Mouse (Mus musculus) lung, embryonic 15.5 days (tissue): ENCODE measurements around the gene Ms4a13. TPM values are rescaled to one million over a fixed set of nuclear protein-coding genes. Genes with fewer than 3 reads are reported as not detected.
"Not testable (repeated sequence)": the region's sequence is repeated elsewhere in the genome, so short reads cannot be mapped to it uniquely, and the experiment has no call there.

Experiments
- ATAC-seq: fragments of 200-750 bp; cut with Nextera tagmentation; 2 replicates; pipeline ENCODE4 v1.8.0; 2017; ENCODE audit warnings: moderate number of reproducible peaks, borderline replicate concordance; ENCODE audit not compliant: low FRiP score, low TSS enrichment; ENCODE audit errors: extremely low read depth
- H3K27ac ChIP-seq: fragments of 300-500 bp; sonication (generic); 2 replicates; pipeline ENCODE4 v1.5.1; 2015; ENCODE audit warnings: moderate library complexity, mild to moderate bottlenecking, inconsistent platforms
- H3K27me3 ChIP-seq: fragments of 300-500 bp; sonication (generic); 2 replicates; pipeline ENCODE4 v1.6.1; 2015; ENCODE audit warnings: inconsistent platforms
- H3K36me3 ChIP-seq: fragments of 300-500 bp; sonication (generic); 2 replicates; pipeline ENCODE4 v1.6.1; 2015; ENCODE audit warnings: inconsistent platforms
- H3K4me1 ChIP-seq: fragments of 300-500 bp; sonication (generic); 2 replicates; pipeline ENCODE4 v1.6.1; 2015; ENCODE audit warnings: inconsistent platforms
- H3K4me2 ChIP-seq: fragments of 300-500 bp; sonication (generic); 2 replicates; pipeline ENCODE4 v1.6.1; 2015; ENCODE audit warnings: inconsistent platforms, mild to moderate bottlenecking, moderate library complexity
- H3K4me3 ChIP-seq: fragments of 300-500 bp; sonication (generic); 2 replicates; pipeline ENCODE4 v1.5.1; 2015; ENCODE audit warnings: mild to moderate bottlenecking, inconsistent platforms
- H3K9ac ChIP-seq: fragments of 300-500 bp; sonication (generic); 2 replicates; pipeline ENCODE4 v1.6.1; 2015; ENCODE audit warnings: inconsistent platforms
- H3K9me3 ChIP-seq: fragments of 300-500 bp; sonication (generic); 2 replicates; pipeline ENCODE4 v1.6.1; 2016; ENCODE audit warnings: inconsistent platforms
- WGBS: fragments of 180-500 bp; shearing (Covaris S2); methylation state at CpG from one replicate; pipeline ENCODE4 v1.1.7; 2015; 5-methylcytosine and 5-hydroxymethylcytosine counted together
- polyA plus RNA-seq: library from polyadenylated mRNA; unstranded; fragments of >200 nt; fragmentation: Nextera tagmentation; extraction: Ambion mirVana; gene quantifications from 2 replicates; pipeline ENCODE4 v1.2.1, GENCODE M21; 2015

Ms4a13 gene
- polyA plus RNA-seq: not detected in 2 replicates

DNA sequence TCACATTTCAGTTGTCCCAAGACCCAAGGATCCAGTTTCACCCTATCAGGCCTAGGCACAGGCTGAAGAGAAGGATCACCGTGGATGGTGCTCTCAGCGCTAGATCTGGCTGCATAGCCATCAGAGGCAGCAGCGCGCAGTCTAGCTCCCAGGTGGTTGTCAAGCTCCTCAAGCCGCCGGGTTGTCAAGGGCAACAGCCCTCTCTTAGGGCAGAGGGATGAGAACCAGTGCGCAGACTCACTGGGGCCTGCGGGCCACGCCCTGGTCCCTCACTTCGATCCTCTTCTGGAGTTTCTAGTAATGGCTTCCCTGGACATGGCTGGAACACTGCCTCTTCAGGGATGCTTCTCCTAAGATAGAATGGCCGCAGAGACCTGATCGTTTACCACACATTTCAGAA, at the start of gene Ms4a13:
Gene Ms4a13 (minus strand): TSS at position 192 of the 400 bp plus-strand sequence.
- WGBS: 49% methylated on average over 12 of the region's 12 CpGs
- H3K4me2 ChIP-seq: no peak within 1 kb of the TSS
- no peak for ATAC-seq
- H3K27ac ChIP-seq: no peak within 1 kb of the TSS
- no peak within 1 kb of the TSS for H3K4me3 ChIP-seq
- no peaks in the 10 kb centered on the region for H3K36me3 ChIP-seq
- no peak within 1 kb of the TSS for H3K9ac ChIP-seq
- no peaks in the 10 kb centered on the region for H3K9me3 ChIP-seq
- no peaks in the 10 kb centered on the region for H3K4me1 ChIP-seq
- H3K27me3 ChIP-seq: no peaks in the 10 kb centered on the region

- Histone ChIP-seq H3K9me3 (no peaks in the 10 kb centered on the region), H3K27me3 (no peaks in the 10 kb centered on the region), H3K4me2 (no peak overlapping the region), H3K9ac (no peak overlapping the region), H3K4me3 (no peak overlapping the region), H3K27ac (no peak overlapping the region), H3K4me1 (no peaks in the 10 kb centered on the region), H3K36me3 (no peaks in the 10 kb centered on the region)
- no peak for ATAC-seq
These were observed 47.7 kb upstream of the Ms4a13 start for GRCm38 (mm10) chr19:11244230-11244629.

GRCm38 (mm10) chr19:11242560-11242959, 46.0 kb upstream of the Ms4a13 start:
- no peak overlapping the region for H3K9ac ChIP-seq
- no peaks in the 10 kb centered on the region for H3K27me3 ChIP-seq
- H3K27ac ChIP-seq: no peak overlapping the region
- no peak overlapping the region for H3K4me3 ChIP-seq
- H3K36me3 ChIP-seq: no peaks in the 10 kb centered on the region
- no peaks in the 10 kb centered on the region for H3K4me1 ChIP-seq
- no peaks in the 10 kb centered on the region for H3K9me3 ChIP-seq
- H3K4me2 ChIP-seq: no peak overlapping the region
- WGBS: 56% methylated on average over 5 of the region's 5 CpGs
- ATAC-seq: no peak

DNA sequence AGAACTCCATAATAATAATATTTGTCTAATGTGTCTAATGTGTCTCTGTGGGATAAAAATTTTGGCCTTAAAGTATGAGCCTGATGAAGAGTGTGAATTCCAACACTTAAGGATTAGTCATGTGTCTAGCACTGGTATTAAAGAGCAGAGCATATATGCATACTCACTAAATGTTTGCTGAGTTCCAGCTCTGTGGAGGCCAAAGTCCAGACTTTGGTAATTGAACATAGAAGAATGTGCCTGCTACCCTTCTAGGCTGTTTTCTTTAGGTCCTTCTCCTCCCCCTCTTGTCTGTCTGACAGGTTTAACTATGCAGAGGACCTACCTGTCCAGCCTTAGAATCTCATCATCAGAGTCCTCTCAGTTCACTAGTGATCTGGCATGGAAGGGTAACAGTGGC, 39.3 kb upstream of the Ms4a13 start:
- ATAC-seq: no peak
- H3K27me3 ChIP-seq: no peaks in the 10 kb centered on the region
- H3K36me3 ChIP-seq: no peaks in the 10 kb centered on the region
- no peaks in the 10 kb centered on the region for H3K4me1 ChIP-seq
- no peak overlapping the region for H3K9ac ChIP-seq
- no peak overlapping the region for H3K4me3 ChIP-seq
- no peak overlapping the region for H3K27ac ChIP-seq
- no peaks in the 10 kb centered on the region for H3K9me3 ChIP-seq
- H3K4me2 ChIP-seq: no peak overlapping the region

DNA sequence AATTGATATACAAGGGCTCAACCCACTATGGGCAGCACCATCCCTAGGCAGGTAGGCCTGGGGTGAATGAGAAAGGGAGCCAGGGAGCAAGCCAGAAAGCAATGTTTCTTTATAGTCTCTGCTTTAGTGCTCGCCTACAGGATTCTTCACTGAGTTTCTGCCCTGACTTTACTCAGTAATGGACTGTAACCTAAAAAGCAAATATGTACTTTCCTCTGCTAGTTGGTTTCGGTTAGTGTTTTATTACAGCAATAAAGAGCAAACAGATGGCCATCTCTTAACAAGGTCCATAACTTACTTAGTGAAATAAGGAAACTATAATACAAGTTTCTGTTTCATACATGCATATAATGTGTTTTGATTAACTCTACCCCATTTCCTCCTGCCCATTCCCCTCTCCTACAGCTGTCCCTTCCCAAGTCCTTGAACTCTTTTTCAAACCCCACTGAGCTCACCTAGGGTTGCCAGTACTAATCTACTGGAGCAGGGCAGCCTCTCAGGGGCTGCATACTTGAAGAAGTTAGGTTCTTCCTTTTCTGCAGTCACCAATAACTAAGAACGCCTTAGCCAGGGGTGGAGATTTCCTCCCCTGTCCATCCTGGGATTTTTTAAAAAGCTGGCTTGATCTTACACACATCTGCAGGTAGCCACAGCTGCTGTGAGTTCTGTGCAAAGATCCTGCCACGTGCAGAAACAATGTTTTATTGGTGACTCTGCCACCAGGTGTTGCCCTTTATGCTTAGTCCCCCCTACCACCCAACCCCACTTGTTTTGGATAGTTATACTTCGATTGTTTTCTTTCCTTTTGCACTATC, 38.6 kb upstream of the Ms4a13 start:
- 56% methylated on average over 5 of the region's 5 CpGs for WGBS
- ATAC-seq: no peak
- H3K4me3 ChIP-seq: no peak overlapping the region
- no peaks in the 10 kb centered on the region for H3K27me3 ChIP-seq
- no peak overlapping the region for H3K4me2 ChIP-seq
- no peak overlapping the region for H3K27ac ChIP-seq
- H3K9ac ChIP-seq: no peak overlapping the region
- no peaks in the 10 kb centered on the region for H3K4me1 ChIP-seq
- H3K36me3 ChIP-seq: no peaks in the 10 kb centered on the region
- no peaks in the 10 kb centered on the region for H3K9me3 ChIP-seq

DNA sequence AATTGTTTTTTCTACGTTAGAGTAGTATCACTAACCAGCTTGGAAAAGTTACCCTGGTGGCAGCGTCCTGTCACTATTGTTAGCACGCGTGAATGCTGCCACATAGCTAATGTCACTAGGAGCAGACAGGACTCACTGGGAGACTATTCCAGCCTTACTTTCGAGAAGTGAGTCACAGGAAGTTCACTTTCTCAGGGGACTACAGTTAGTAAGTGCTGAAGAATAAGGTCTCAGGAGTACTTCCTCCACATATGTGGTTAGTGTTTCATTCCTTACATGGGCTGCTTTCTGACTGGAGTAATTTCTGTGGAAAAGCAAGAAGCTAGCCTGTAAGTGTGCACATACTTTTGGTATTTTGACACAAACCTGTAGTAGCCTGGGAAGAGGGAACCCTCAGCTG, 37.7 kb upstream of the Ms4a13 start:
- H3K27me3 ChIP-seq: no peaks in the 10 kb centered on the region
- H3K4me1 ChIP-seq: no peaks in the 10 kb centered on the region
- H3K36me3 ChIP-seq: no peaks in the 10 kb centered on the region
- H3K4me3 ChIP-seq: no peak overlapping the region
- H3K4me2 ChIP-seq: no peak overlapping the region
- H3K9me3 ChIP-seq: no peaks in the 10 kb centered on the region
- no peak for ATAC-seq
- H3K9ac ChIP-seq: no peak overlapping the region
- WGBS: 71% methylated on average over 5 of the region's 5 CpGs
- no peak overlapping the region for H3K27ac ChIP-seq

DNA sequence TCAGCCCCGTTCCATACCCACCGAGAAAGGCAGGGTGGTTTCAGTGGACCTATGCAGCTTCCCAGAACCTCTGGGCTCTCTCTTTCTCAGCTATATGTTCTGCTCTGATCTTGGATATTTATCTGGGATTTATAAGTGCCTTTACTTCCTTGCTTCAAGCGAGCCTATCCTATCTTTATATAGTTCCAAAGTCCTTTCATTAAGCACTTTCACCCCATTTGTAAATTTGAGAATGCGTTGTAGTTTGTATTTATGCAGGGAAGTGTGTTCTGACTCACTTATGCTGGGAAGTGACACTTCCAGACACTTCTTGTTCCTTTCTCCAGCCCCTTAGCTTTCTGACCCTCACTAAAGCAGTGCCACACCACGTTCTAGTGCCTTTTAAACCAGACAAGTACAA, 35.8 kb upstream of the Ms4a13 start, which contains the start of gene Ms4a12:
Gene Ms4a12 (minus strand): TSS at position 101 of the 400 bp plus-strand sequence.
- WGBS: 47% methylated on average over 5 of the region's 5 CpGs
- H3K4me1 ChIP-seq: no peaks in the 10 kb centered on the region
- no peak for ATAC-seq
- no peaks in the 10 kb centered on the region for H3K27me3 ChIP-seq
- no peaks in the 10 kb centered on the region for H3K36me3 ChIP-seq
- H3K9me3 ChIP-seq: no peaks in the 10 kb centered on the region
- H3K4me3 ChIP-seq: no peak within 1 kb of the TSS
- H3K9ac ChIP-seq: no peak within 1 kb of the TSS
- H3K4me2 ChIP-seq: no peak within 1 kb of the TSS
- no peak within 1 kb of the TSS for H3K27ac ChIP-seq

DNA sequence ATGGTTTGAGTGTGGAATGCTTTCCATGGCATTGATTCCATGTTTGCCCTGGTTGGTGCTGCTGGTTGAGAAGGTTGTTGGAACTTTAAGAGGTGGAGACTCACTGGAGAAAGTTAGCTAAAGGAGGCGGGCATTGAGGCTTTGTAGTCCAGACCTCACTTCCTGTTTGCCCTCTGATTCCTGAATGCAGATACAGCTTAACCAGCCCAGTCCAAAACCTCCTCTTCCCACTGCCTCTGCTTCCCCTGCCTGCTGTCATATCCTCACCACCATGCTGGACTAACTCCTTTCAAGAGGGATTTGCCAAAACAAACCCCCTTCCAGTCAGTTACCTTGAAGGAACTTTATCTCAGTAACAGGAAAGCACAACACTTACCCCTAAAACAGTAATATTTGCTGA, 4.0 kb downstream of the Ms4a13 start:
- no peak for ATAC-seq
- no peak overlapping the region for H3K9ac ChIP-seq
- 71% methylated on average over 1 of the region's 1 CpGs for WGBS
- no peaks in the 10 kb centered on the region for H3K9me3 ChIP-seq
- no peak overlapping the region for H3K4me3 ChIP-seq
- no peaks in the 10 kb centered on the region for H3K36me3 ChIP-seq
- H3K4me2 ChIP-seq: no peak overlapping the region
- H3K27me3 ChIP-seq: no peaks in the 10 kb centered on the region
- H3K27ac ChIP-seq: no peak overlapping the region
- no peaks in the 10 kb centered on the region for H3K4me1 ChIP-seq

DNA sequence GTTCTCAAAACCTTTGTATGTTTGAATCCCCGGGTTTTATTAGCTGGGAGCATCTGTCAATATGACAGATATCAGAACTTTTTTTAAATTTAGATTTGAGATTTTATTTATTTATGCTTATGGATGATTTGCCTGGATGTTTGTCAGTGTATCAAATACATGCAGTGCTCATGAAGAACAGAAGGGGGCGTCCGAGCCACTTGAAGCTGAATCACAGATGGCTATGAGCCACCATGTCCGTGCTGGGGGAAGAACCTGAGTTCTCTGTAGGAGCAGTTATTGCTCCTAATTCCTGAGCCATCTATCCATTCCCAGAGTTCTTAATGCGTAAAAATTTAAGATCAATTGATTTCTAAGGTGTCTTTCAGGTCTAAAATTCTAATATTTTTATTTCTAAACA, 12.4 kb downstream of the Ms4a13 start:
- Histone ChIP-seq H3K9ac (no peak overlapping the region), H3K36me3 (no peaks in the 10 kb centered on the region), H3K4me2 (no peak overlapping the region), H3K27me3 (no peaks in the 10 kb centered on the region), H3K4me1 (no peaks in the 10 kb centered on the region), H3K4me3 (no peak overlapping the region), H3K9me3 (no peaks in the 10 kb centered on the region), H3K27ac (no peak overlapping the region)
- no peak for ATAC-seq
- WGBS: 15% methylated on average over 5 of the region's 5 CpGs

DNA sequence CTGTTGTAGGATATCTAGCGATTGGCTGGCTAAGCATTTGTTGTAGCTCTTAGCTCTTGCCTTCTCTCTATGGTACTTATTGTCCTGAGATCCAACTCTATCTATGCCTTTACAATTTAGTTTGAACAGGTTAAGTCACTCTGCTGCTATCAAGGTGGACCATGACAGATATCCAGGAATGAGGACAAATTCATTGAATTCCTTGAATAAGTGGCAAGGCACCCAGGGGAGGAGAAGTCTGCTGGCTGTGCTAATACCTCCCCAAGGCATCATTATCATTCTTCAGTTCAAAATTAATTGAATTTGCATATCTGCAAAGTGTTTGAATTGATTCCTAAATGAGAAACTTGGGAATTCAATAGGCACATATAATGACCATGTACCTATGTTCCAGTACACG, 19.1 kb downstream of the Ms4a13 start:
- WGBS: 66% methylated on average over 2 of the region's 2 CpGs

DNA sequence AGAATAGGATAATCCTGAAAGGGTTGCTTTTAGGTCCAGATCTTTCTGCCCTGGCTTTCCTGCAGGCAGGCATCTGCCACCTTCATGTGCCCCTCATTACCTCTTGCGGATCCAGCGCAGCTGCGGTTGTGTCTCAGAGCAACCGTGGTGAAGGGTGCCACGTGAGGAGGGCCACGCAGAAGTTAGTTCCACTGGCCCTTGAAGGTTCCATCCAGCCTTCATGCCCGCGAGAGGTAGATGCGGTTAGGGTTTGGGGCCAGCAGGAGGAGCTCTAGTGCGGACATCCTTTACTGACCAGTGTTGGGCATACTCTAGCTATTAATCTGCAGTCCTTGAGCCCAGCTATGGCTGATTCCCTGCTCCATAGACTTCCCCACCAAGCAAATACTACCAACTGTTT, 31.4 kb downstream of the Ms4a13 start, which contains the start of gene 1700025F22Rik:
Gene 1700025F22Rik (minus strand): TSS at position 149 of the 400 bp plus-strand sequence.
- no peak within 1 kb of the TSS for H3K4me2 ChIP-seq
- no peaks in the 10 kb centered on the region for H3K27me3 ChIP-seq
- ATAC-seq: no peak
- no peaks in the 10 kb centered on the region for H3K9me3 ChIP-seq
- no peaks in the 10 kb centered on the region for H3K36me3 ChIP-seq
- no peak within 1 kb of the TSS for H3K9ac ChIP-seq
- no peak within 1 kb of the TSS for H3K27ac ChIP-seq
- 32% methylated on average over 10 of the region's 10 CpGs for WGBS
- H3K4me1 ChIP-seq: no peaks in the 10 kb centered on the region
- no peak within 1 kb of the TSS for H3K4me3 ChIP-seq

More for the DNA sequence above, 19.1 kb downstream of the Ms4a13 start:
- Histone ChIP-seq H3K27ac (no peak overlapping the region), H3K4me2 (no peak overlapping the region), H3K36me3 (no peaks in the 10 kb centered on the region), H3K4me1 (no peaks in the 10 kb centered on the region), H3K9ac (no peak overlapping the region), H3K27me3 (no peaks in the 10 kb centered on the region), H3K9me3 (no peaks in the 10 kb centered on the region), H3K4me3 (no peak overlapping the region)
- no peak for ATAC-seq

- not testable (repeated sequence) for H3K36me3 ChIP-seq, H3K4me3 ChIP-seq, H3K9me3 ChIP-seq, H3K9ac ChIP-seq, H3K27me3 ChIP-seq, ATAC-seq, H3K4me2 ChIP-seq, H3K27ac ChIP-seq, H3K4me1 ChIP-seq
- WGBS: 74% methylated on average over 6 of the region's 6 CpGs
These were observed 38.6 kb downstream of the Ms4a13 start for GRCm38 (mm10) chr19:11157890-11158289.
